Mouse (Mus musculus) CH12.LX (cell line): ENCODE measurements around the gene Phrf1. TPM values are rescaled to one million over a fixed set of nuclear protein-coding genes. Genes with fewer than 3 reads are reported as not detected.

Experiments used
- DNase-seq: peaks from one replicate; pipeline ENCODE4 v3.0.0-alpha.2; 2013; ENCODE audit errors: extremely low read depth
- H3K27ac ChIP-seq: 2 replicates; pipeline ENCODE4 v1.5.1; 2012; ENCODE audit warnings: low read depth, mild to moderate bottlenecking, control low read depth, moderate library complexity; ENCODE audit not compliant: insufficient read depth
- H3K27me3 ChIP-seq: replicated peaks from 2 replicates; pipeline ENCODE3; 2012; ENCODE audit warnings: inconsistent platforms
- H3K36me3 ChIP-seq, 2 experiments: replicated peaks in 1 of 2; 2 replicates each; pipeline versions ENCODE3 to v1.6.1; 2012; ENCODE audit warnings: inconsistent platforms in 1 of 2, low read length in 1 of 2, mild to moderate bottlenecking in 1 of 2, mixed read lengths in 1 of 2, moderate library complexity in 1 of 2; ENCODE audit not compliant: control insufficient read depth in 1 of 2, insufficient read depth in 1 of 2
- H3K4me1 ChIP-seq, 2 experiments: 2 replicates each; pipeline ENCODE4 v1.6.1; 2012; ENCODE audit warnings: inconsistent platforms in 1 of 2, moderate library complexity in 1 of 2; ENCODE audit not compliant: insufficient read depth in 2 of 2, control insufficient read depth in 1 of 2
- H3K4me2 ChIP-seq: 2 replicates; pipeline ENCODE4 v1.6.1; 2012; ENCODE audit warnings: low read depth, mild to moderate bottlenecking, control low read depth; ENCODE audit not compliant: poor library complexity, insufficient read depth, severe bottlenecking
- H3K4me3 ChIP-seq, 3 experiments: fragments of 150-350 bp in 1 of 3; sonication (generic) in 1 of 3; replicated peaks in 1 of 3; 2 replicates each; pipeline versions ENCODE3 to v1.5.1; 2011 to 2012; ENCODE audit warnings: low read depth in 2 of 3, low read length in 2 of 3, mild to moderate bottlenecking in 2 of 3, moderate library complexity in 2 of 3, control low read depth in 1 of 3, improper control_type of control experiment in 1 of 3, inconsistent platforms in 1 of 3, mixed read lengths in 1 of 3; ENCODE audit not compliant: poor library complexity in 1 of 3
- H3K79me2 ChIP-seq: replicated peaks from 2 replicates; pipeline ENCODE4 v1.6.1; 2012; ENCODE audit warnings: mild to moderate bottlenecking, moderate library complexity; ENCODE audit not compliant: control insufficient read depth, poor library complexity, insufficient read depth, severe bottlenecking; ENCODE audit errors: extremely low read depth
- H3K9ac ChIP-seq: 2 replicates; pipeline ENCODE4 v1.6.1; 2012; ENCODE audit warnings: low read depth, mild to moderate bottlenecking, control low read depth, moderate library complexity; ENCODE audit not compliant: insufficient read depth
- H3K9me3 ChIP-seq: replicated peaks from 2 replicates; pipeline ENCODE3; 2012; ENCODE audit warnings: low read length, inconsistent platforms, mixed read lengths
- ELF1 ChIP-seq: IDR thresholded peaks from 2 replicates; pipeline ENCODE4 v1.6.1; 2014; ENCODE audit warnings: low read depth, mild to moderate bottlenecking, inconsistent platforms, low read length, improper control_type of control experiment
- GABPA ChIP-seq: IDR thresholded peaks from 2 replicates; pipeline ENCODE4 v1.6.1; 2012; ENCODE audit warnings: low read depth, low read length, improper control_type of control experiment, inconsistent platforms; ENCODE audit not compliant: insufficient replicate concordance
- HCFC1 ChIP-seq: IDR thresholded peaks from 2 replicates; pipeline ENCODE4 v1.6.1; 2012; ENCODE audit warnings: low read depth, mild to moderate bottlenecking, inconsistent platforms, low read length, improper control_type of control experiment
- IRF4 ChIP-seq: IDR thresholded peaks from 2 replicates; pipeline ENCODE4 v1.6.1; 2014; ENCODE audit warnings: low read depth, mild to moderate bottlenecking, inconsistent platforms, low read length, improper control_type of control experiment
- KAT2A ChIP-seq: IDR thresholded peaks from 2 replicates; pipeline ENCODE4 v1.6.1; 2012; ENCODE audit warnings: low read length, improper control_type of control experiment, inconsistent platforms; ENCODE audit not compliant: insufficient replicate concordance
- MAZ ChIP-seq: IDR thresholded peaks from 2 replicates; pipeline ENCODE4 v1.6.1; 2012; ENCODE audit warnings: low read depth, mild to moderate bottlenecking, inconsistent platforms, low read length, improper control_type of control experiment, moderate library complexity
- MEF2A ChIP-seq: IDR thresholded peaks from 2 replicates; pipeline ENCODE4 v1.6.1; 2014; ENCODE audit warnings: low read depth, mild to moderate bottlenecking, inconsistent platforms, low read length, improper control_type of control experiment, borderline replicate concordance
- MXI1 ChIP-seq: IDR thresholded peaks from 2 replicates; pipeline ENCODE4 v1.6.1; 2011; ENCODE audit warnings: mild to moderate bottlenecking, low read depth, low read length, improper control_type of control experiment
- PAX5 ChIP-seq: IDR thresholded peaks from 2 replicates; pipeline ENCODE4 v1.6.1; 2012; ENCODE audit warnings: low read length, inconsistent platforms, mixed read lengths
- POLR2A ChIP-seq: IDR thresholded peaks from 2 replicates; pipeline ENCODE4 v1.6.1; 2011; ENCODE audit warnings: low read depth, mild to moderate bottlenecking, improper control_type of control experiment, low read length
- POLR2AphosphoS2 ChIP-seq: IDR thresholded peaks from 2 replicates; pipeline ENCODE4 v1.6.1; 2011; ENCODE audit warnings: low read depth, low read length, improper control_type of control experiment
- SIN3A ChIP-seq: IDR thresholded peaks from 2 replicates; pipeline ENCODE4 v1.6.1; 2012; ENCODE audit warnings: low read length, improper control_type of control experiment, inconsistent platforms
- SMC3 ChIP-seq: IDR thresholded peaks from 2 replicates; pipeline ENCODE4 v1.6.1; 2011; ENCODE audit warnings: low read depth, low read length, improper control_type of control experiment
- TBP ChIP-seq: conservative IDR thresholded peaks from 2 replicates; pipeline ENCODE4 v1.6.1; 2011; ENCODE audit warnings: low read depth, low read length, improper control_type of control experiment
- TCF12 ChIP-seq: IDR thresholded peaks from 2 replicates; pipeline ENCODE4 v1.6.1; 2014; ENCODE audit warnings: low read depth, mild to moderate bottlenecking, inconsistent platforms, low read length, improper control_type of control experiment
- UBTF ChIP-seq: IDR thresholded peaks from 2 replicates; pipeline ENCODE4 v1.6.1; 2012; ENCODE audit warnings: low read depth, mild to moderate bottlenecking, inconsistent platforms, low read length, improper control_type of control experiment, moderate library complexity
- ZC3H11A ChIP-seq: IDR thresholded peaks from 2 replicates; pipeline ENCODE4 v1.6.1; 2012; ENCODE audit warnings: low read depth, mild to moderate bottlenecking, inconsistent platforms, low read length, improper control_type of control experiment
- ZKSCAN1 ChIP-seq: IDR thresholded peaks from 2 replicates; pipeline ENCODE4 v1.6.1; 2012; ENCODE audit warnings: low read depth, inconsistent platforms, low read length, improper control_type of control experiment, borderline replicate concordance
- ZNF384 ChIP-seq: IDR thresholded peaks from 2 replicates; pipeline ENCODE4 v1.6.1; 2012; ENCODE audit warnings: low read depth, low read length, improper control_type of control experiment, inconsistent platforms
- dilution Hi-C: fragments of 300-500 bp; cut with MboI; formaldehyde crosslinking; loops from 2 replicates; pipeline ENCODE4 v1.14.3; 2020; ENCODE audit warnings: low sequenced_read_pairs; ENCODE audit not compliant: extremely low pct_unique_long_range_greater_than_20kb, extremely low pct_ligation_motif_present
- in situ Hi-C: fragments of 300-500 bp; cut with MboI; formaldehyde crosslinking; loops from 3 replicates; pipeline ENCODE4 v1.14.3; 2019; ENCODE audit warnings: low sequenced_read_pairs, low pct_ligation_motif_present, low pct_unique_long_range_greater_than_20kb, mixed read lengths
- polyA plus RNA-seq: library from polyadenylated mRNA; unstranded; fragments of >175 nt; gene quantifications from 2 replicates; pipeline ENCODE4 v1.2.1, GENCODE M21; 2012; ENCODE audit warnings: low read depth; ENCODE audit not compliant: insufficient read length
- total RNA-seq, 2 experiments: library from RNA; depleted of rRNA; stranded (reverse); fragments of 300-350 nt in 1 of 2; fragments of >200 nt in 1 of 2; gene quantifications; 2 replicates each; pipeline ENCODE4 v1.2.3; 2012 to 2014

Gene Phrf1
- total and polyA plus RNA-seq, 3 experiments: 22.4 to 59.2 (median 52.5) TPM

- TF ChIP-seq MAZ (no peak), ZNF384 (no peak), KAT2A (no peak), TCF12 (no peak), ZC3H11A (no peak), MEF2A (no peak), TBP (no peak)
- Histone ChIP-seq H3K4me1 (peaks cover 6 to 18% of the 10 kb centered on the region in 2 experiments), H3K9me3 (no peaks in the 10 kb centered on the region), H3K4me3 (peak overlapping the region; percentile 68 to 87 (median 85)), H3K27ac (peak overlapping the region; percentile 8; the same call in 1 of the 2 replicates), H3K9ac (peak overlapping the region; percentile 56), H3K79me2 (no peaks in the 10 kb centered on the region), H3K36me3 (peaks cover 28 to 32% of the 10 kb centered on the region in 2 experiments), H3K4me2 (peak overlapping the region; percentile 86), H3K27me3 (no peaks in the 10 kb centered on the region)
- in situ Hi-C loops: no loop called here
- no peak for DNase-seq
- dilution Hi-C loops: no loop called here
These were observed 34.2 kb upstream of the Phrf1 start for GRCm38 (mm10) chr7:141194409-141194808.

GRCm38 (mm10) chr7:141194830-141195229 lies 33.8 kb upstream of the Phrf1 start:
- peak overlapping the region; percentile 86 for H3K4me2 ChIP-seq
- peak; percentile 96 for DNase-seq
- in situ Hi-C loops (no loop called here), dilution Hi-C loops (no loop called here)
- TF ChIP-seq SMC3 (no peak), HCFC1 (peak; percentile 12; the same call in 1 of the 2 replicates), MAZ (no peak), ZC3H11A (no peak), POLR2AphosphoS2 (no peak), ZKSCAN1 (no peak), SIN3A (peak; percentile 85; the same call in 1 of the 2 replicates), IRF4 (no peak), ELF1 (peak; percentile 59; the same call in 1 of the 2 replicates), PAX5 (no peak), UBTF (no peak), MXI1 (peak; percentile 99), POLR2A (peak; percentile 30; the same call in 1 of the 2 replicates), GABPA (no peak), ZNF384 (peak; percentile 52), MEF2A (no peak)
- H3K9ac ChIP-seq: peak overlapping the region; percentile 56
- H3K79me2 ChIP-seq: no peaks in the 10 kb centered on the region
- peaks cover 6 to 18% of the 10 kb centered on the region in 2 experiments for H3K4me1 ChIP-seq
- peak overlapping the region; percentile 68 to 87 (median 85) for H3K4me3 ChIP-seq
- H3K36me3 ChIP-seq: peaks cover 25 to 27% of the 10 kb centered on the region in 2 experiments
- no peak overlapping the region for H3K27ac ChIP-seq
- H3K27me3 ChIP-seq: no peaks in the 10 kb centered on the region
- H3K9me3 ChIP-seq: no peaks in the 10 kb centered on the region
